Mouse (Mus musculus) hindbrain, embryonic 16.5 days (tissue): ENCODE results near the gene Vgll4. TPM values are rescaled to one million over a fixed set of nuclear protein-coding genes. Genes with fewer than 3 reads are reported as not detected.
"Not testable (repeated sequence)": the region's sequence is repeated elsewhere in the genome, so short reads cannot be mapped to it uniquely, and the experiment has no call there.

ENCODE experiments used
- ATAC-seq: fragments of 200-750 bp; cut with Nextera tagmentation; 2 replicates; pipeline ENCODE4 v1.8.0; 2017; ENCODE audit warnings: moderate TSS enrichment, moderate library complexity
- H3K27ac ChIP-seq: fragments of 300-500 bp; sonication (generic); 2 replicates; pipeline ENCODE4 v1.5.1; 2014; ENCODE audit warnings: low read depth, mild to moderate bottlenecking, control low read depth, low read length, moderate library complexity
- H3K27me3 ChIP-seq: fragments of 300-500 bp; sonication (generic); replicated peaks from 2 replicates; pipeline ENCODE4 v1.6.1; 2014; ENCODE audit warnings: low read length; ENCODE audit not compliant: control insufficient read depth, insufficient read depth
- H3K36me3 ChIP-seq: fragments of 300-500 bp; sonication (generic); 2 replicates; pipeline ENCODE4 v1.6.1; 2014; ENCODE audit warnings: mild to moderate bottlenecking, low read length, moderate library complexity, mixed read lengths; ENCODE audit not compliant: control insufficient read depth, insufficient read depth
- H3K4me1 ChIP-seq: fragments of 300-500 bp; sonication (generic); 2 replicates; pipeline ENCODE4 v1.6.1; 2014; ENCODE audit warnings: low read depth, low read length; ENCODE audit not compliant: control insufficient read depth, insufficient read depth
- H3K4me2 ChIP-seq: fragments of 300-500 bp; sonication (generic); 2 replicates; pipeline ENCODE4 v1.6.1; 2014; ENCODE audit warnings: mild to moderate bottlenecking, low read length, control low read depth, moderate library complexity
- H3K4me3 ChIP-seq: fragments of 300-500 bp; sonication (generic); 2 replicates; pipeline ENCODE4 v1.5.1; 2014; ENCODE audit warnings: mild to moderate bottlenecking, low read length, control low read depth, moderate library complexity
- H3K9ac ChIP-seq: fragments of 300-500 bp; sonication (generic); 2 replicates; pipeline ENCODE4 v1.6.1; 2014; ENCODE audit warnings: low read depth, mild to moderate bottlenecking, control low read depth, low read length, moderate library complexity
- H3K9me3 ChIP-seq: fragments of 300-500 bp; sonication (generic); 2 replicates; pipeline ENCODE4 v1.6.1; 2014; ENCODE audit warnings: mild to moderate bottlenecking, low read length, moderate library complexity; ENCODE audit not compliant: control insufficient read depth
- WGBS: fragments of 180-500 bp; shearing (Covaris S2); extraction: QIAGEN DNeasy Blood & Tissue Kit; methylation state at CpG from one replicate; pipeline ENCODE4 v1.1.7; 2014; 5-methylcytosine and 5-hydroxymethylcytosine counted together
- polyA plus RNA-seq: library from polyadenylated mRNA; unstranded; fragments of >200 nt; fragmentation: Nextera tagmentation; extraction: Ambion mirVana; gene quantifications from 2 replicates; pipeline ENCODE4 v1.2.1, GENCODE M21; 2015

Gene Vgll4
- polyA plus RNA-seq, 1 experiment from 2014 or later: 62.0 TPM

DNA sequence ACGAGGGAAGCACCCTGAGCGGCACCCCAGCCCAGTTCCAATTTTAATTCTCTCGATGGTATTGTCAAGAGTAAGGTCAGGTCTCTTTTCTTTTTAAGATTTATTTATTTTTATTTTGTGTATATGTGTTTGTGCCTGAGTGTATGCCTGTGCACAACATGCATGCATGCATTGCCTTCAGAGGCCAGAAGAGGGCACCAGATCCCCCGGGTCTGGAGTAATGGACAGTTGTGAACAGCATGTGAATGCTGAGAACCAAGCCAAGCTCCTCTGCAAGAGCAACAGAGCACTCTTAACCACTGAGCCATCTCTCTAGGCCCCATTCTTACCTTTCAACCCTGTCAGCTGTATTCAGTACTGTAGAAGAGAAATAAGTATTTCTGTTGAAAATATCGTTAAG lies 42.4 kb downstream of the Vgll4 start:
- WGBS: 91% methylated on average over 5 of the region's 5 CpGs
- no peak overlapping the region for H3K9ac ChIP-seq
- no peak for ATAC-seq

DNA sequence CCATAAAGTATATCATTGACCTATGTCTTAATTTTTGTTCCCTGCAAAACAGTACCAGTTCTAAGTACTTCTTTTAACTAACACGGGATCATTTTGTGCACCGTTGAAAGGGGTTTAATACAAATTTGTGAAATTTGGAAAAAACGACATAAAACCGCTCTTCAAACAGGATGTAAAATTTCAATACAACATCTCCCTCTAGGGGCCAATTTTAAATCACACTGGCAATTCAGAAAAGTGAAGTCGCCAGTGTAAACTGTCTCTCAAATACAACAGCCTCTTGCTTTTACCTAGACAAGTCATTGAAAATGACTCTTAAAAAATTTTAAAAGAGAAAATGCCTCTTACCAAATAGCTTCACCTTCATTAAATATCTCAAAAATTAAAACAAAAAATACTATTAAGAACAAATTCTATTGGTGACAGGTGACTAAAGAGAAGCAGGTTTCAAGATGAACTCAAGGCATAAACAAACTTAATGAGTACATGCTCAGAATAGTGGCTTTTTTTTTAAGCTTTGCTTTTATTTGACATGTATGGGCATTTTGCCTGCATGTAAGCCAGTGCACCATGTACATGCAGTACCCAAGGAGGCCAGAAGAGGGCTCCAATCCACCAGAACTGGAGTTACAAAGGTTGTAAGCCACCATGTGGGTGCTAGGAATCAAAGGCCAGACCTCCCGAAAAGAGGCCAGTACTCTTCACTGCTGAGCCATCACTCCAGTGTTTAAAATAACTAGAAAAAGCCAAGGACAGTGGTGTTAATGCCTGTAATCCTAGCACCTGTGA lies 43.2 kb downstream of the Vgll4 start:
- Histone ChIP-seq H3K27me3 (no peaks in the 10 kb centered on the region), H3K9me3 (no peaks in the 10 kb centered on the region), H3K9ac (no peak overlapping the region), H3K27ac (no peak overlapping the region), H3K4me3 (no peak overlapping the region), H3K4me1 (peaks cover 10% of the 10 kb centered on the region), H3K4me2 (no peak overlapping the region), H3K36me3 (peaks cover 3% of the 10 kb centered on the region; the same call in 1 of the 2 replicates)
- WGBS: 38% methylated on average over 6 of the region's 6 CpGs
- no peak for ATAC-seq

More for the DNA sequence above, 42.4 kb downstream of the Vgll4 start:
- Histone ChIP-seq H3K4me2 (no peak overlapping the region), H3K36me3 (peaks cover 3% of the 10 kb centered on the region; the same call in 1 of the 2 replicates), H3K27me3 (no peaks in the 10 kb centered on the region), H3K27ac (no peak overlapping the region), H3K4me1 (peaks cover 13% of the 10 kb centered on the region), H3K9me3 (no peaks in the 10 kb centered on the region), H3K4me3 (no peak overlapping the region)

DNA sequence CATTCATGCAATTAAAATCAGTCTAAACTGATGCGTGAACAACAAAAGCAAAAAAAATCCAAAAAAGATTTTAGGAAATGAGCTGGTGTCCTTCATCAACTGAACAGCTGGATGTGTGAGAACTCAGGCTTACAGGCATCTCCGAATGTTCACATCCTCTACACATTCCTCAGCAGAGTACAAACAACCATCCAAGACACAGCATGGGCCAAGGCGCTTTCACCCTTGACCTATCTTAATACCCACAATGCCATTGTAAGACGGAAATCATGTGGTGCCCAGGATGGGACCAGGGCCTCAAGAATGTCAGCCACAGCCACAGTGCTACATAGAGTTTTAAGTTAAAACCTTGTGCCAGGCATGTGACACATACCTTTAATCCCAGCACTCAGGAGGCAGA lies 44.6 kb downstream of the Vgll4 start:
- Histone ChIP-seq H3K4me3 (no peak overlapping the region), H3K27ac (no peak overlapping the region), H3K36me3 (peaks cover 3% of the 10 kb centered on the region; the same call in 1 of the 2 replicates), H3K4me1 (peaks cover 11% of the 10 kb centered on the region), H3K27me3 (no peaks in the 10 kb centered on the region), H3K9me3 (no peaks in the 10 kb centered on the region), H3K4me2 (no peak overlapping the region), H3K9ac (no peak overlapping the region)
- no peak for ATAC-seq
- 88% methylated on average over 4 of the region's 4 CpGs for WGBS

DNA sequence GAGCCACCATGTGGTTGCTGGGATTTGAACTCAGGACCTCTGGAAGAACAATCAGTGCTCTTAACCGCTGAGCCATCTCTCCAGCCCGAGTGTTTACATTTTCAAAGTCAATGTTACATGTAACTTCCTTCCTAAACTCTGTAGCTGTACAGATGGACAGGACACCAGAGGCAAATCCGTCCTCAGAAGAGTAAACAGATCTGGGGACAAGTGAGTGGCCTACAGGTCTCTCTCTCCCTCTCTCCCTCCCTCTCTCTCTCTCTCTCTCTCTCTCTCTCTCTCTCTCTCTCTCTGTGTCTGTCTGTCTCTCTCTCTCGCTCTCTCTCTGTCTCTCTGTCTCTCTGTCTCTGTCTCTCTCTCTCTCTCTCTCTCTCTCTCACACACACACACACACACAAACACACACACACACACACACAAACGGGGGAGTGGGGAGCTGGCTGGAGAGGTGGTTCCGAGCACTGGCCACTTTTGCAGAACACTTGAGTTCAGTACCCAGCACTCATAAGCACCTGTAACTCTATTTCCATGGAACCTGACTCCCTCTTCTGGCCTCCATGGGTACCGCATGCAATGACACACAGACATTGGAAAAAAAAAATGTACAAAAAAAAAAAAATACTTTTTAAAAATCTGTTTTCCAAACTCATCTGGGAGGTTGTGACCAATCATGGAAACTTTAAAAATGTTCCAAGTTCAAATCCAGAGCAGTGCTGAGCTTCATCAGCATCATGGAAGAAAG lies 47.3 kb downstream of the Vgll4 start:
- ATAC-seq, H3K9me3 ChIP-seq, H3K27me3 ChIP-seq, H3K36me3 ChIP-seq, H3K9ac ChIP-seq, H3K4me3 ChIP-seq, H3K4me2 ChIP-seq, H3K27ac ChIP-seq: not testable (repeated sequence)
- peaks cover 26% of the 10 kb centered on the region for H3K4me1 ChIP-seq
- WGBS: 81% methylated on average over 7 of the region's 7 CpGs

DNA sequence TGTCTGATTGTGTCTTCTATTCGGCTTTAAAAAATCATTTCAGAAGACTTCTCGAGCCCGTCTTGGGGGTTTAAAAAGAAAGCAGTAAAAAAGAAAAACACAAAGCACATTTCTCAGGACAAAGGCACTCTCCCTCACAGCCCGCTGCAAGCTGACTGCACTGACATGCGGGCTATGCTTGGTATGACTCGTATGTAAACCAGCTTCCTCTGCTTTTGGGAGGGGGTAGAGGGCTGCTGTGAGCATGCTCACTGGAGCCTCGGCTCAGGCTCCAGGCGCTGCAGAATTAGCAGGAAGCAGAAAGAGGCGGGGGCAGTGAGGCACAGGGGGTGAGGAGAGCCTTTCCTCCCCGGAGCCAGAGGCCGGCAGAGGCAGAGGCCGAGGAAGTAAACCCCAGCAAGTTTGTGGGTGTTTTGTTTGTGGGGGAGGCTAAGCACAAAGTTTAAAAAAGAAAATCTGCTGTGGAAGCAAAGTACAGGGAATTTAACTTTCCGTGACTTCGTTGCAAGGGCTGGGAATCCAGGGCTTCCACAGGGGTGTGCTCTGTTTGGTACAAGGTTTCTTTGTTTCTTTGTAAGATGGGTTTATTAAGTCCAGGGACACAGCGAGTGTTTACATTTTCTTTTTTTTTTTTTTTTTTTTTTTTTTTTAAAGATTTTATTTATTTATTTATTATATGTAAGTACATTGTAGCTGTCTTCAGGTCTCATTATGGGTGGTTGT lies 48.0 kb downstream of the Vgll4 start:
- 4% methylated on average over 15 of the region's 15 CpGs for WGBS
- H3K4me2 ChIP-seq: peak overlapping the region; percentile 60
- peak overlapping the region; percentile 75 for H3K9ac ChIP-seq
- H3K4me3 ChIP-seq: peak overlapping the region; percentile 47
- H3K9me3 ChIP-seq: no peaks in the 10 kb centered on the region
- peak; percentile 90 for ATAC-seq
- no peaks in the 10 kb centered on the region for H3K27me3 ChIP-seq
- peaks cover 34% of the 10 kb centered on the region for H3K4me1 ChIP-seq
- H3K36me3 ChIP-seq: peaks cover under 1% of the 10 kb centered on the region; the same call in 1 of the 2 replicates
- peak overlapping the region; percentile 77 for H3K27ac ChIP-seq

DNA sequence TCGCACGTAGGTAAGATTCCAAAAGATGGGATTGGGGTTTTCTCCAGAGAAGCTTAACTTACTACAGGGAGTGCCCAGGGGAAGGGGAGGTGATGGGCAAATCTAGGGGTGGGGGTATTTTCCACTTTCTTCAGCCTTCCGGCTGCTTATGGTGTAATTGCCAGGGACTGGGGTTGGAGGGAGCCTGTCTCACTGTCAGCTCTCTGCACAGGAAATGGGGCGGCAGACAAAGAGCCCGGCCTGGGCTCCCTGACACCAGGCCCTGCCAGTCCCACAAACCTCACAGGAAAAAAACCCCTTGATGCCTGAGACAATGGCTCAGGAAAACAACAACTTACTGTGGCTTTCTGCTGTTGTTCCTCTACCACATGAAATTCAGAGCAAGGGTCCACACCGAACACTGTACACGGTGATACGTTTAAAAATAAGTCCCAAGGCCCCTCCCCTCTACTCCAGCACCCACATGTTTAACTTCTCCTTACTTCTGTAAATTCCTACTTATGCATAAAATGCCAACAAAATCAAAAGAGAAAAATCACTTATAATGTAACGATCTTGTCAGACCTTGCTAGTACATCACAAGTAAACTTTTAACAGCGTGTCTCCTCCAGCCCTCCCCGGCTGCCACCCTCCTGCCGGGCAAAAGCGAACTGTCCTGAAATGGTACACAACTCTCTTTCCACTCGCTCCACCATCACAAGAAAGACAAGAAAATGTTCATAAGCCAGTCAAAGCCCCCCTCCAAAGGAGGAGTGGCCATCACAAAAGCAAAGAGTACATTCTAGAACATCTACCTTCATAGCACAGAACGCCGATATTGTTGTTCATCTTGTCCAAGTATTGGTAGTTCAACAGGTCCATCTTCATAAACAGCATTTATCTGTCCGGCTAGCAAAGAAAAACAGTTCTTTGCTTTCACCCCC lies 49.0 kb downstream of the Vgll4 start:
- H3K27me3 ChIP-seq: no peaks in the 10 kb centered on the region
- peak overlapping the region; percentile 60 for H3K4me2 ChIP-seq
- H3K27ac ChIP-seq: peak overlapping the region; percentile 77
- peak; percentile 40; the same call in 1 of the 2 replicates for ATAC-seq
- peak overlapping the region; percentile 47 for H3K4me3 ChIP-seq
- peak overlapping the region; percentile 75 for H3K9ac ChIP-seq
- no peaks in the 10 kb centered on the region for H3K9me3 ChIP-seq
- H3K36me3 ChIP-seq: no peaks in the 10 kb centered on the region
- H3K4me1 ChIP-seq: peaks cover 44% of the 10 kb centered on the region
- WGBS: 2% methylated on average over 17 of the region's 17 CpGs

DNA sequence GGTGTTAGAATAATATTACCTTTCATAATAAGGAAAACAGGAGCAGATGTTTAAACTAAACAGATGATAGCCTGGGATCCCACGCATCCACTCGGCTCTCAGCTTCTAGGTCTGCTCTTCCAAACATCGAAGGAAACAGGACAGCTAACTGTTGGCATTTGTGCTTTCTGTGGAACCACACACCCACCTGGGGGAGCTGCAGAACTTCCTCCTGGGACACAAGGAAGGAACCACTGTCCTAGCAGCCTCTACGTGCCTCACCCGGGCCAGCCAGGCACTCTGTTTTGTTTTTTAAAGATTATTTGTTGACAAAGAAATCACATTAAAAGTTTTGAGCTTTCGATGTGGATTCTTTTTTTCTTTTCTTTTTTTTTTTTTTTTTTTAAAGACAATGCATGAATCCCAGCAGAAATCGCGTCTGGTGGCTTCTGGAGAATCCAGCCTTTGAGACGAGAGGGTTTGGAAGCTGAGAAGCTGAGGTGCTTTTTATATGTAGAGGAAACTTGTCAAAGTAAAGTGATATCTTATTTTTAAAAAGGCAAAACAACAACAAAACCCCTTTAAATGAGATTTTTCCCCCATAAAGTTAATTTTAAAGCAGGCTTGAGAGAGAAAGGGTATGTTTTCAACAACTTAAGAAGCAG lies 50.0 kb downstream of the Vgll4 start:
- H3K27ac ChIP-seq: no peak overlapping the region; the same call in none of the 2 replicates

DNA sequence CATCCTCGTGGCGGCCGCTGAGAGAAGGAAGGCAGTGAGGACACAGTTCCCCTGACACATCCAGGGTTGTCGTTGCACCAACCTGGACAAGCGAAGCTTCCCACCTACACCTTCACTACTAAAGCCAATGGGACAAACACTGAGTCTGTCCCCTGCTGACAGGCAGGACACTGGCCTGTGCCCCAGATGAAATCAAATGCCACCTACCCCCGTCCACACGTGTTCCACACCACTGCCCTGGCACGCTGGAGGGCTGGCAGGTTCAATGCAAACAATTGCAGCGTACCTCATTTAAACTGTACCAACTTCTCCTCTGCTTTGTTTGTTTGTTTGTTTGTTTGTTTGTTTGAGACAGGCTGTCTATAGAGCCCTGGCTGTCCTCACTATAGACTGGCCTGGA lies 50.8 kb downstream of the Vgll4 start:
- 63% methylated on average over 9 of the region's 9 CpGs for WGBS
- Histone ChIP-seq H3K9ac (peak overlapping the region; percentile 21; the same call in 1 of the 2 replicates), H3K27me3 (no peaks in the 10 kb centered on the region), H3K36me3 (no peaks in the 10 kb centered on the region), H3K9me3 (no peaks in the 10 kb centered on the region), H3K4me2 (peak overlapping the region; percentile 60), H3K27ac (no peak overlapping the region), H3K4me3 (peak overlapping the region; percentile 11), H3K4me1 (peaks cover 58% of the 10 kb centered on the region)
- no peak for ATAC-seq

More for the DNA sequence above, 50.0 kb downstream of the Vgll4 start:
- 24% methylated on average over 9 of the region's 9 CpGs for WGBS
- H3K36me3 ChIP-seq: no peaks in the 10 kb centered on the region
- peak overlapping the region; percentile 47 for H3K4me3 ChIP-seq
- peak overlapping the region; percentile 75 for H3K9ac ChIP-seq
- no peak for ATAC-seq
- no peaks in the 10 kb centered on the region for H3K9me3 ChIP-seq
- peak overlapping the region; percentile 60 for H3K4me2 ChIP-seq
- no peaks in the 10 kb centered on the region for H3K27me3 ChIP-seq
- peaks cover 51% of the 10 kb centered on the region for H3K4me1 ChIP-seq
